Comparison of ENCODE assay signal across 18 mouse cellular contexts in genomic region chr3:97241826-97242225, GRCm38 (mm10). TPM values are rescaled to one million over a fixed set of nuclear protein-coding genes. Genes with fewer than 3 reads are reported as not detected.
DNase-seq lines count a peak whose midpoint lies in the region; ATAC-seq and TF ChIP-seq lines count a peak whose summit lies in the region.
"Had no signal": no experiment of that assay in that cellular context is flagged by ENCODE, and none has a peak within 500 bp of the region (broad histone marks: within the 10 kb centered on the region; RNA-seq: fewer than 3 reads in every experiment).

No protein-coding gene starts in this region.

- DNase-seq in heart, adult 11 months = peak; percentile 66
- peak; percentile 30 for DNase-seq in liver, adult 2 months (ENCODE audit: extremely low read depth, low read depth, low spot score)
- DNase-seq in liver, embryonic 11.5 days (ENCODE audit: low spot score) = no peak
- no peak for DNase-seq in midbrain, embryonic 14.5 days
- DNase-seq in embryo, embryonic 10 days (ENCODE audit: low spot score) = no peak
- DNase-seq: adrenal gland, postnatal 10 days; cerebellum, adult 11-12 months; cerebellum, adult 9-10 months; cerebellum, postnatal 25 days; gastrocnemius, postnatal 10 days; heart, postnatal 36 days had no signal

- H3K4me3 ChIP-seq in heart, embryonic 12.5 days = no peak overlapping the region
- H3K4me3 ChIP-seq in liver, adult 2 months (ENCODE audit: insufficient read depth, low read depth, low read length) = no peak overlapping the region
- H3K4me3 ChIP-seq in liver, embryonic 11.5 days (ENCODE audit: low read depth, low read length) = no peak overlapping the region
- H3K4me3 ChIP-seq in midbrain, embryonic 16.5 days (ENCODE audit: low read depth, low read length) = no peak overlapping the region
- no peak overlapping the region for H3K4me3 ChIP-seq in midbrain, embryonic 14.5 days (replicated peaks; ENCODE audit: low read depth, low read length)
- H3K4me3 ChIP-seq: embryonic facial prominence, embryonic 13.5 days; heart, embryonic 13.5 days had no signal

- TF ChIP-seq CTCF in liver, adult 2 months (IDR thresholded peaks at IDR 0.05; ENCODE audit: low read depth, low read length) = no peak

- no peak for ATAC-seq in heart, embryonic 12.5 days (ENCODE audit: insufficient number of reproducible peaks, low FRiP score)
- ATAC-seq in liver, embryonic 11.5 days (replicated peaks; ENCODE audit: low FRiP score) = no peak
- ATAC-seq in midbrain, embryonic 16.5 days = 0 out of 2 replicates have a peak, but pooled peaks have one; percentile 48
- ATAC-seq in midbrain, embryonic 14.5 days (ENCODE audit: low FRiP score, low TSS enrichment) = no peak
- ATAC-seq: forebrain, embryonic 16.5 days; intestine, postnatal 0 days had no signal

- no peak overlapping the region for H3K27ac ChIP-seq in heart, embryonic 12.5 days (ENCODE audit: poor library complexity, severe bottlenecking)
- no peak overlapping the region for H3K27ac ChIP-seq in liver, adult 2 months (replicated peaks; ENCODE audit: insufficient read depth, low read depth, low read length)
- H3K27ac ChIP-seq in liver, embryonic 11.5 days (ENCODE audit: low read depth, low read length) = no peak overlapping the region
- H3K27ac ChIP-seq in midbrain, embryonic 16.5 days (ENCODE audit: low read length) = no peak overlapping the region
- no peak overlapping the region for H3K27ac ChIP-seq in midbrain, embryonic 14.5 days (replicated peaks; ENCODE audit: low read depth, low read length)
- H3K27ac ChIP-seq: embryonic facial prominence, embryonic 13.5 days; heart, embryonic 13.5 days; hindbrain, embryonic 14.5 days had no signal

- no peak overlapping the region for H3K9ac ChIP-seq in heart, embryonic 12.5 days
- no peak overlapping the region for H3K9ac ChIP-seq in liver, adult 2 months (ENCODE audit: low read depth, low read length)
- H3K9ac ChIP-seq in liver, embryonic 11.5 days (ENCODE audit: low read depth, low read length) = no peak overlapping the region
- no peak overlapping the region for H3K9ac ChIP-seq in midbrain, embryonic 16.5 days (ENCODE audit: low read depth, low read length)
- no peak overlapping the region for H3K9ac ChIP-seq in midbrain, embryonic 14.5 days (replicated peaks; ENCODE audit: low read length)
- H3K9ac ChIP-seq: embryonic facial prominence, embryonic 13.5 days; heart, embryonic 13.5 days; hindbrain, embryonic 14.5 days had no signal

- peaks cover 20% of the 10 kb centered on the region for H3K4me1 ChIP-seq in heart, embryonic 12.5 days (replicated peaks)
- no peaks in the 10 kb centered on the region for H3K4me1 ChIP-seq in liver, adult 2 months (ENCODE audit: control insufficient read depth, insufficient read depth, low read length)
- no peaks in the 10 kb centered on the region for H3K4me1 ChIP-seq in liver, embryonic 11.5 days (replicated peaks; ENCODE audit: control insufficient read depth, insufficient read depth, low read length)
- peaks cover 8% of the 10 kb centered on the region; the same call in 1 of the 2 replicates for H3K4me1 ChIP-seq in midbrain, embryonic 16.5 days (ENCODE audit: control insufficient read depth, insufficient read depth, low read length)
- peaks cover 9% of the 10 kb centered on the region for H3K4me1 ChIP-seq in midbrain, embryonic 14.5 days (ENCODE audit: control insufficient read depth, insufficient read depth, low read length)

- no peak for TF ChIP-seq POLR2A in liver, adult 2 months (IDR thresholded peaks at IDR 0.05; ENCODE audit: extremely low read depth, insufficient read depth, low read length)

- no peaks in the 10 kb centered on the region for H3K27me3 ChIP-seq in heart, embryonic 12.5 days (replicated peaks)
- H3K27me3 ChIP-seq in liver, adult 2 months (ENCODE audit: control insufficient read depth, insufficient read depth, low read length) = no peaks in the 10 kb centered on the region
- H3K27me3 ChIP-seq in liver, embryonic 11.5 days (replicated peaks; ENCODE audit: control insufficient read depth, insufficient read depth, low read length) = no peaks in the 10 kb centered on the region
- H3K27me3 ChIP-seq in midbrain, embryonic 16.5 days (ENCODE audit: control insufficient read depth, insufficient read depth, low read depth, low read length) = no peaks in the 10 kb centered on the region
- H3K27me3 ChIP-seq in midbrain, embryonic 14.5 days (ENCODE audit: control insufficient read depth, insufficient read depth, low read length) = no peaks in the 10 kb centered on the region
- H3K27me3 ChIP-seq: embryonic facial prominence, embryonic 13.5 days; heart, embryonic 13.5 days had no signal

- H3K9me3 ChIP-seq in heart, embryonic 12.5 days (replicated peaks) = no peaks in the 10 kb centered on the region
- H3K9me3 ChIP-seq in liver, embryonic 11.5 days (ENCODE audit: control insufficient read depth, low read length) = no peaks in the 10 kb centered on the region
- H3K9me3 ChIP-seq in midbrain, embryonic 16.5 days (replicated peaks; ENCODE audit: control insufficient read depth, low read length, poor library complexity, severe bottlenecking) = no peaks in the 10 kb centered on the region
- H3K9me3 ChIP-seq in midbrain, embryonic 14.5 days (ENCODE audit: control insufficient read depth, low read length) = no peaks in the 10 kb centered on the region
- H3K9me3 ChIP-seq: embryonic facial prominence, embryonic 13.5 days; heart, embryonic 13.5 days had no signal

- 66% methylated on average over 6 of the region's 6 CpGs for whole genome bisulfite sequencing in heart, embryonic 12.5 days
- WGBS in liver, adult 2 months = 45% methylated on average over 6 of the region's 6 CpGs
- 66% methylated on average over 6 of the region's 6 CpGs for WGBS in liver, embryonic 11.5 days
- WGBS in midbrain, embryonic 16.5 days = 34% methylated on average over 6 of the region's 6 CpGs
- WGBS in midbrain, embryonic 14.5 days = 40% methylated on average over 6 of the region's 6 CpGs

- no peaks in the 10 kb centered on the region for H3K79me2 ChIP-seq in liver, adult 2 months (ENCODE audit: control insufficient read depth, insufficient read depth, low read length)

- no peak overlapping the region for H3K4me2 ChIP-seq in heart, embryonic 12.5 days
- no peak overlapping the region for H3K4me2 ChIP-seq in liver, embryonic 11.5 days
- H3K4me2 ChIP-seq in midbrain, embryonic 16.5 days (ENCODE audit: low read length) = no peak overlapping the region
- H3K4me2 ChIP-seq in midbrain, embryonic 14.5 days (ENCODE audit: low read length) = no peak overlapping the region
- H3K4me2 ChIP-seq: embryonic facial prominence, embryonic 13.5 days; heart, embryonic 13.5 days; hindbrain, embryonic 14.5 days had no signal

- H3K36me3 ChIP-seq in heart, embryonic 12.5 days = no peaks in the 10 kb centered on the region
- H3K36me3 ChIP-seq in liver, adult 2 months (ENCODE audit: control insufficient read depth, insufficient read depth, low read length) = no peaks in the 10 kb centered on the region
- H3K36me3 ChIP-seq in liver, embryonic 11.5 days (ENCODE audit: control insufficient read depth, insufficient read depth, low read length) = no peaks in the 10 kb centered on the region
- H3K36me3 ChIP-seq in midbrain, embryonic 16.5 days (ENCODE audit: control insufficient read depth, insufficient read depth, low read length) = no peaks in the 10 kb centered on the region
- no peaks in the 10 kb centered on the region for H3K36me3 ChIP-seq in midbrain, embryonic 14.5 days (ENCODE audit: control insufficient read depth, insufficient read depth, low read length)
- H3K36me3 ChIP-seq: embryonic facial prominence, embryonic 13.5 days; heart, embryonic 13.5 days had no signal

RNA-seq across cellular contexts. Expression of gene Bcl9, which starts 55.9 kb away (rescaled TPM):
- polyA plus RNA-seq in heart, embryonic 12.5 days (2016; fragmentation: Nextera tagmentation; extraction: Ambion mirVana) = 38.6 and 40.7 TPM in 2 replicates
- 1.0 and 2.3 TPM in 2 replicates for total RNA-seq in liver, adult 2 months (2014; rRNA removed)
- polyA plus RNA-seq in liver, adult 2 months (2012; rRNA removed) = 2.7 and 3.1 TPM in 2 replicates
- 17.9 and 21.3 TPM in 2 replicates for polyA plus RNA-seq in liver, embryonic 11.5 days (2014; fragmentation: Nextera tagmentation; extraction: Ambion mirVana)
- polyA plus RNA-seq in midbrain, embryonic 16.5 days (2015; fragmentation: Nextera tagmentation; extraction: Ambion mirVana) = 78.3 and 92.4 TPM in 2 replicates
- polyA plus RNA-seq in midbrain, embryonic 14.5 days (2014; fragmentation: Nextera tagmentation; extraction: Ambion mirVana) = 82.5 and 100 TPM in 2 replicates

Comparison
In these comparisons a context has a peak if more than half of its experiments do, and no peak if none do; other contexts are left out.
1. DNase-seq: peak in heart, adult 11 months (single experiment) and liver, adult 2 months (single experiment); none in liver, embryonic 11.5 days (single experiment), midbrain, embryonic 14.5 days (single experiment) and embryo, embryonic 10 days (single experiment).